Mouse (Mus musculus): Measurements from ENCODE around the gene Plppr5. TPM values are rescaled to one million over a fixed set of nuclear protein-coding genes. Genes with fewer than 3 reads are reported as not detected.

The Plppr5 gene
- polyA plus RNA-seq, 1 experiment from 2014 or later: 0.27 TPM

DNA sequence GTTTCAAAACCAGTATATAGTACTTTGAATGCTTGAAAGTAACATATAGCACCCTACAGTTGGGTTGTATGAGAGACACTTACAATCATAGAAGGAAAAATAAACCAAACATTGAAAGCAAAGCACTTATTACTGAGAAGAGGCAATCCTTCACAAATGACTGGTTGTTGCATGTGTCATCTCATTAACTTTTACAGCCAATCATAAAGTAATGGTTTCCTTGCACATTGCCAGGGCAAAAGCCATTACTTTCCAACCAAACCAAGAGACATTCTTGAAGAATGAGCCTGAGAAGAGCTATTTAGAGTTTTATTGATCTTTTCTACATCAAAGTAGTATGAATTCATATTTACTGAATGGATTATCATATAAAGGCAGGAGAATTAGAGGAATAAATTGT, 148.8 kb downstream of the Plppr5 start:
- Histone ChIP-seq H3K9me3 (no peaks in the 10 kb centered on the region), H3K4me3 (no peak overlapping the region), H3K36me3 (replicated peaks) (no peaks in the 10 kb centered on the region), H3K27ac (replicated peaks) (no peak overlapping the region), H3K27me3 (replicated peaks; ENCODE audit: low read depth, poor library complexity, severe bottlenecking) (no peaks in the 10 kb centered on the region), H3K4me1 (no peaks in the 10 kb centered on the region)
- DNase-seq (ENCODE audit: low spot score): no peak

DNA sequence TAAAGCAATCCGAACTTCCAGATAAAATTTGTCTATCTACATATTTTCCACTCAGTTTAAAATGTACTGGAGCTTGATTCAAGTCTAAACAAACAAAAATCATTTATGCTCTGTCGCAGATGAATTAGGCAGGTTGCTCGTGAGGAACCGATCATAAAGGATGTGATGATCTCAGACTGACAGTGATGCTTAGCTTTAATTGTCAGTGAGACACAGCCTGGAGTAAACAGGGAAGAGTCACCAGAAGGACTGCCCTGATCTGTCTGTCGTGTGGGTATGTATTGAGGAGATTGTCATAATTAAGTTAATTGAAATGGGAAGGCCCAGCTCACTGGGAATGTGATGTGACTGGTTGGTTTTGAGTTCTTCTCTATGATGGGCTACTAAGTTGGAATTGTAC, 149.9 kb downstream of the Plppr5 start:
- no peak overlapping the region for H3K27ac ChIP-seq (replicated peaks)
- H3K4me3 ChIP-seq: no peak overlapping the region
- H3K4me1 ChIP-seq: no peaks in the 10 kb centered on the region
- WGBS: 76% methylated on average over 5 of the region's 5 CpGs
- no peaks in the 10 kb centered on the region for H3K27me3 ChIP-seq (replicated peaks; ENCODE audit: low read depth, poor library complexity, severe bottlenecking)
- H3K36me3 ChIP-seq (replicated peaks): no peaks in the 10 kb centered on the region
- no peak for DNase-seq (ENCODE audit: low spot score)
- no peaks in the 10 kb centered on the region for H3K9me3 ChIP-seq

- 86% methylated on average over 1 of the region's 1 CpGs for WGBS
- no peaks in the 10 kb centered on the region for H3K36me3 ChIP-seq (replicated peaks)
- no peak overlapping the region for H3K27ac ChIP-seq (replicated peaks)
- DNase-seq (ENCODE audit: low spot score): no peak
- no peak overlapping the region for H3K4me3 ChIP-seq
- H3K4me1 ChIP-seq: no peaks in the 10 kb centered on the region
- no peaks in the 10 kb centered on the region for H3K9me3 ChIP-seq
- no peaks in the 10 kb centered on the region for H3K27me3 ChIP-seq (replicated peaks; ENCODE audit: low read depth, poor library complexity, severe bottlenecking)
Observed at GRCm38 (mm10) chr3:117725501-117725900, 150.9 kb downstream of the Plppr5 start.

DNA sequence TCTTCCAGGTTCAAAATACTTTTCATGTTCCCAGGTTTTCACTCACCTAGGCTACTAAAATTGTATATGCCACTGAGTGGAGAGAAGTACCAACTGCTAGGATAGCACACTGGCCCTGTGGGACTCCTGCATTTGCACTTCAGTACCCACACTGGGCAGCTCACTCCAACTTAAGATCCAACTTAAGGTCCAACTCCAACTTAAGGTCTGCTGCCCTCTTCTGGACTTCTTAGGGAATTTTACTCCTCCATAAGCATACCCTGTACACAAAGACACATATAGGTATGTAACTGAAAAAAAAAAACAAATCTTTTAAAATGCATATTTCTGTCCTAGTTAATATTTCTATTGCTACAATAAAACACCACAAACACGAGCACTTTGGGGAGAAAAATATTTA, 153.5 kb downstream of the Plppr5 start:
- no peak for DNase-seq (ENCODE audit: low spot score)
- 37% methylated on average over 1 of the region's 1 CpGs for WGBS
- no peaks in the 10 kb centered on the region for H3K9me3 ChIP-seq
- no peak overlapping the region for H3K27ac ChIP-seq (replicated peaks)
- no peaks in the 10 kb centered on the region for H3K27me3 ChIP-seq (replicated peaks; ENCODE audit: low read depth, poor library complexity, severe bottlenecking)
- no peaks in the 10 kb centered on the region for H3K36me3 ChIP-seq (replicated peaks)
- no peaks in the 10 kb centered on the region for H3K4me1 ChIP-seq
- no peak overlapping the region for H3K4me3 ChIP-seq

DNA sequence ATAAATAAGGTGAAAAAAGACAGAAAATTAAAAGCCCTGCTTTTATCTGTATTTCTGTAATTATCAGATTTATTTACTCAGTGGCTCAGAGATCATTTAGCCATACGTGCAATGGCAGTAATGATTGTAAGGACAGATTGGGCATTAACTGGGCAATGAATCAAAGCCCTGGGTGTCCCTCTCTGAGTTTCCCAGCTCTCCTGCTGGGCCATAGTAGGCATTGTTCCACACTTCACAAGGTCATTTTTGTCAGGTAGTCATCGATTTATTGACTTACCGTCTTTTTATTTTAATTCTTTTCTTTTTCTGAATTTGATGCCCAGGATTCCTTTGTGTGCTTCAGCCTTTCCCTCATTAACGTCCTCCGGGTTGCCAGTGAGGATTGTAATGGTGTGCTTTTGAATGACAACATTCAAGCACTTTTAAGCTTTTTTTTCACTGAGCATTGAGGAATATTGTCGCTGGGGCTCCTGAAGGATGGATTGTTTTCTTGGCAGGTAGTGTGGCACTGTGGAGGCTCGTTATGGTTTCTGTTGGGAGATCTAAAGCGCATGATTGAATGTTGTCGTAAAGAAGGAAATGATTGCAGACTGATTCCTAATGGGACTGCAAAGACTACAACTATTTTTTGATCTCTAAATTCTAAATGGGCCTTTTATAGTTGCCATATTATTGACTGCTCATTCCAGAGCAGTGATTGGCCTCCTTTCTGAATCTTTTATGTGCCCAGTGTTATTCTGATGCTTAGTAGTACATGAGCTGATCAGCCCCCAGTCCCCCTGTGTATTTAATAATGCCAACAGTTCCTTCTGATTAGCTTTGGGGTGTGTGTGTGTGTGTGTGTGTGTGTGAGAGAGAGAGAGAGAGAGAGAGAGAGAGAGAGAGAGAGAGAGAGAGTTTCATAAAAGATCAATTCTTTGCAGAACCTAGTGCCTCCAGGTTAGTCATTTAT, 154.8 kb downstream of the Plppr5 start:
- Histone ChIP-seq H3K36me3 (replicated peaks) (no peaks in the 10 kb centered on the region), H3K27me3 (replicated peaks; ENCODE audit: low read depth, poor library complexity, severe bottlenecking) (no peaks in the 10 kb centered on the region), H3K4me3 (no peak overlapping the region), H3K9me3 (no peaks in the 10 kb centered on the region), H3K4me1 (no peaks in the 10 kb centered on the region), H3K27ac (replicated peaks) (no peak overlapping the region)
- 71% methylated on average over 9 of the region's 9 CpGs for WGBS
- no peak for DNase-seq (ENCODE audit: low spot score)

GRCm38 (mm10) chr3:117731545-117731944, 156.9 kb downstream of the Plppr5 start:
- no peaks in the 10 kb centered on the region for H3K9me3 ChIP-seq
- H3K4me3 ChIP-seq: no peak overlapping the region
- DNase-seq (ENCODE audit: low spot score): no peak
- no peaks in the 10 kb centered on the region for H3K36me3 ChIP-seq (replicated peaks)
- no peak overlapping the region for H3K27ac ChIP-seq (replicated peaks)
- 61% methylated on average over 3 of the region's 3 CpGs for WGBS
- no peaks in the 10 kb centered on the region for H3K4me1 ChIP-seq
- no peaks in the 10 kb centered on the region for H3K27me3 ChIP-seq (replicated peaks; ENCODE audit: low read depth, poor library complexity, severe bottlenecking)

- Histone ChIP-seq H3K4me1 (no peaks in the 10 kb centered on the region), H3K36me3 (replicated peaks) (no peaks in the 10 kb centered on the region), H3K9me3 (no peaks in the 10 kb centered on the region), H3K4me3 (no peak overlapping the region), H3K27ac (replicated peaks) (no peak overlapping the region), H3K27me3 (replicated peaks; ENCODE audit: low read depth, poor library complexity, severe bottlenecking) (no peaks in the 10 kb centered on the region)
- WGBS: 81% methylated on average over 4 of the region's 4 CpGs
- no peak for DNase-seq (ENCODE audit: low spot score)
Observed at GRCm38 (mm10) chr3:117732661-117733060, 158.0 kb downstream of the Plppr5 start.

Other genes with a start within 250 kb of the Plppr5 start
- 0.32 TPM in 1 of 2 replicates, not detected in the other for gene Plppr4, start 214.0 kb upstream of the Plppr5 start, polyA plus RNA-seq (2016; fragmentation: Nextera tagmentation; extraction: Ambion mirVana)